Mouse (Mus musculus) myocyte (in vitro differentiated cells): ENCODE measurements around the gene Slc35e3. TPM values are rescaled to one million over a fixed set of nuclear protein-coding genes. Genes with fewer than 3 reads are reported as not detected.

Source experiments
- H3K27me3 ChIP-seq: one replicate; pipeline ENCODE4 v1.6.1; 2011; ENCODE audit not compliant: control insufficient read depth, insufficient read depth, insufficient read length
- H3K36me3 ChIP-seq: one replicate; pipeline ENCODE4 v1.6.1; 2011; ENCODE audit not compliant: control insufficient read depth, insufficient read depth
- H3K4me2 ChIP-seq: one replicate; pipeline ENCODE4 v1.6.1; 2011; ENCODE audit warnings: low read depth, control low read depth
- H3K4me3 ChIP-seq: one replicate; pipeline ENCODE4 v1.5.1; 2011; ENCODE audit warnings: mild to moderate bottlenecking, control low read depth, moderate library complexity
- H3K79me2 ChIP-seq: one replicate; pipeline ENCODE4 v1.6.1; 2011; ENCODE audit not compliant: control insufficient read depth, insufficient read depth
- H3ac ChIP-seq: one replicate; pipeline ENCODE4 v1.6.1; 2011; ENCODE audit not compliant: control insufficient read depth, insufficient read length
- CEBPB ChIP-seq: IDR thresholded peaks from 2 replicates; pipeline ENCODE4 v1.6.1; 2011; ENCODE audit warnings: mild to moderate bottlenecking, moderate library complexity; ENCODE audit not compliant: poor library complexity, insufficient read depth, severe bottlenecking
- E2F4 ChIP-seq: IDR thresholded peaks from one replicate; pipeline ENCODE4 v1.6.1; 2011; ENCODE audit warnings: mild to moderate bottlenecking, control low read depth, moderate library complexity; ENCODE audit not compliant: insufficient read depth
- MAX ChIP-seq: IDR thresholded peaks from one replicate; pipeline ENCODE4 v1.6.1; 2011; ENCODE audit warnings: low read depth, mild to moderate bottlenecking, control low read depth
- MYOD1 ChIP-seq, 3 experiments: IDR thresholded peaks; one replicate each; pipeline ENCODE4 v1.6.1; 2011; ENCODE audit warnings: control low read depth in 2 of 3, low read depth in 2 of 3, mild to moderate bottlenecking in 2 of 3, moderate library complexity in 1 of 3; ENCODE audit not compliant: insufficient read length in 2 of 3, control insufficient read depth in 1 of 3
- MYOG ChIP-seq, 3 experiments: IDR thresholded peaks; one replicate each; pipeline ENCODE4 v1.6.1; 2011; ENCODE audit warnings: control low read depth in 2 of 3, low read depth in 2 of 3, mild to moderate bottlenecking in 2 of 3; ENCODE audit not compliant: insufficient read length in 2 of 3, control insufficient read depth in 1 of 3, insufficient read depth in 1 of 3
- POLR2A ChIP-seq: IDR thresholded peaks from one replicate; pipeline ENCODE4 v1.6.1; 2011; ENCODE audit warnings: low read depth, mild to moderate bottlenecking, control low read depth, moderate library complexity; ENCODE audit not compliant: insufficient read length
- POLR2AphosphoS2 ChIP-seq: IDR thresholded peaks from one replicate; pipeline ENCODE4 v1.6.1; 2011; ENCODE audit warnings: low read depth, control low read depth; ENCODE audit not compliant: insufficient read length
- REST ChIP-seq: IDR thresholded peaks from one replicate; pipeline ENCODE4 v1.6.1; 2011; ENCODE audit warnings: mild to moderate bottlenecking, control low read depth, moderate library complexity; ENCODE audit not compliant: insufficient read depth, insufficient read length
- SRF ChIP-seq: IDR thresholded peaks from one replicate; pipeline ENCODE4 v1.6.1; 2011; ENCODE audit warnings: low read depth; ENCODE audit not compliant: control insufficient read depth, insufficient read length
- TCF12 ChIP-seq: IDR thresholded peaks from one replicate; pipeline ENCODE4 v1.6.1; 2011; ENCODE audit warnings: mild to moderate bottlenecking, control low read depth; ENCODE audit not compliant: poor library complexity, insufficient read depth, severe bottlenecking
- TCF3 ChIP-seq: IDR thresholded peaks from one replicate; pipeline ENCODE4 v1.6.1; 2011; ENCODE audit warnings: low read depth, control low read depth; ENCODE audit not compliant: insufficient read length
- USF1 ChIP-seq: IDR thresholded peaks from one replicate; pipeline ENCODE4 v1.6.1; 2011; ENCODE audit warnings: low read depth, mild to moderate bottlenecking, control low read depth, moderate library complexity
- polyA plus RNA-seq: library from polyadenylated mRNA; unstranded; fragments of >200 nt; fragmentation: generic; extraction: Trizol; gene quantifications from one replicate; pipeline ENCODE4 v1.2.1, GENCODE M21; 2012; ENCODE audit warnings: missing spikeins

The Slc35e3 gene
- polyA plus RNA-seq, 1 experiment = 9.2 TPM

DNA sequence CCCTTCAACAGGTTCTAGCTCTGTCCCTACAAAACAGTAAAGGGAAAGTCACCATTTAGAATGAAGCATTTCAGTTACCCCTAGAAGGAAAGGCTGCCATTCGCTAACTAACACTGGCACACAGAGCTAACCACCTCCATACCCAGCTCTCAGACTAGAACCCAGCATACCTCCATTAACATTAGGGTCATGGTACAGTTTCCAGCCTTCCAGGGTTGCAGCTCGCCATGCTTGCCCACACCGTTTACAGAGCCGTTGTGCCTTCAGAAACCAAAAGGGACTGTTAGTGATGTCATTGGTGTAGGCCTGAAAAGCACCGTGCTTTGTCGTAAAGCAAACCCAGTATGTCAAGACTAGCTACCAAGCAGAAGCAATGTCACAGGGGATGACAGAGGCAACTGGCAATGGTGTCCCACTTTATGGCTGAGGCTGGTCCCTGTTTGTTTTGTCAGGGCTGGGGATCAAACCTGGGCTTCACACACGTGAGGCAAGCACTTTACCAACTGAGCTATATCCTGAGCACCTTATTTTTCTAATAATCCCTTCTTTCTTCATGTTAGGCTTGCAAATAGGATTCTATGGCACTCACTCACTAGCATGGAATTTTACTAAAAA lies 27.0 kb upstream of the Slc35e3 start:
- Histone ChIP-seq H3K36me3 (peaks cover 42% of the 10 kb centered on the region), H3ac (no peak overlapping the region), H3K4me3 (no peak overlapping the region), H3K27me3 (no peaks in the 10 kb centered on the region), H3K79me2 (no peaks in the 10 kb centered on the region), H3K4me2 (no peak overlapping the region)
- TF ChIP-seq SRF (no peak), CEBPB (no peak), POLR2AphosphoS2 (no peak), TCF3 (no peak), REST (no peak), MYOD1 (IDR thresholded peaks at IDR 0.05; ENCODE audit: control insufficient read depth in 1 of 3, insufficient read length in 2 of 3, low read depth in 2 of 3) (no peak), TCF12 (no peak), MAX (no peak), POLR2A (no peak), E2F4 (no peak), USF1 (no peak), MYOG (IDR thresholded peaks at IDR 0.05; ENCODE audit: control insufficient read depth in 1 of 3, insufficient read depth in 1 of 3, insufficient read length in 2 of 3, low read depth in 2 of 3) (no peak)

DNA sequence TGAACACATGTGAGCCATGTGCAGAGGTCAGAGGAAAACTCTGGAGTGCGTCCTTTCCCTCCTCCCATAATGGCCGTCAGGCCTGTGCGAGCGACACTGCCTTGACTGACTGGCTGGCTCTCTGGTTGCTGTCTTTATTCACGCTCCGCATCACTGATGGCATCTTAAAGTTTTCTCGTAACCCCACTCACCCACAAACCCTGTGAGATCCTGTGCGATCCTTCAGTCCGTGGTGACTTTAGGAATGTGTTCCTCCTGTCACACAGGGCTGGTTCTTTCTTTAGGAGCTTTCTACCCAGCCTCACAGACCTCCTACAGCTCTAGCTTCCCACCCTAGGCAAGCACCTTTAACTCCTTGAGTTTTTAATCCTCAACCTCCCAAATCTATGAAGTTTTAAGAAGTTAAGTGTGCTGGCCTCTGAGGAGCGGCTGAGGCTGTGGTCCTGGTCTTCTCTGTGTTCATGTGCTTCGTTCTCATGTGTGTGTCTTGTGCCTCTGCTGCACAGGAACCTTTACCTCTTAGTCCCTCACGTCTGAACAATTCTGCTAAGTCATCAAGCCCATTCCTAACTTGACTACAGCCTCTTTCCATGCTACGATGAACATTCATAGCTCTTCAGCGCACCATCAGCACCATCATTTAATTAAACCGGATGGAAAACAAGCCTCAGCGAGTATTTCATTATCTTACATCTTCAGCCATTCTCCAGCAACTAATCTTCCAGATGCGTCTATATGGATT lies 26.4 kb upstream of the Slc35e3 start:
- Histone ChIP-seq H3K4me3 (no peak overlapping the region), H3ac (no peak overlapping the region), H3K79me2 (no peaks in the 10 kb centered on the region), H3K27me3 (no peaks in the 10 kb centered on the region), H3K4me2 (no peak overlapping the region), H3K36me3 (peaks cover 48% of the 10 kb centered on the region)
- TF ChIP-seq REST (no peak), CEBPB (no peak), E2F4 (no peak), USF1 (no peak), POLR2AphosphoS2 (no peak), MYOG (IDR thresholded peaks at IDR 0.05; ENCODE audit: control insufficient read depth in 1 of 3, insufficient read depth in 1 of 3, insufficient read length in 2 of 3, low read depth in 2 of 3) (no peak)

DNA sequence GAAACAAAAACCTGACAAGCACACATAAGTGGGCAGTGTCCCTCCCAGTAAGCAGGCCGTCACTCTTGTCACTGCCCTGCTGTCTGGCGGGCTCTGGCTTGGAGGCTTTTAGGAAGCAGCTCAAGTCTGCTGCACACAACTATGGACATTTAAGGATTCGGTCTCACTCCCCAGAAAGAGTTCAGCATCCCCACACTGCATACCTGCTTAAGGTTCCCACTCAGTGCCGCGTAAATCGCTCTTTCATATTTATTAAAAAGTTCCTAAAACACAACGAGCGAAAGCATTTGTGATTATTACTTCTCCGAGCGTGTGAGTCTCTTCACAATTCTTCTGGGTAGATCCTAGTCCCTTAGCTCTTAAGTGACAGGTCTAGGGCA lies 25.0 kb upstream of the Slc35e3 start:
- Histone ChIP-seq H3ac (no peak overlapping the region), H3K4me2 (no peak overlapping the region), H3K4me3 (no peak overlapping the region), H3K79me2 (no peaks in the 10 kb centered on the region), H3K36me3 (peaks cover 54% of the 10 kb centered on the region), H3K27me3 (no peaks in the 10 kb centered on the region)
- TF ChIP-seq TCF3 = no peak
- no peak for TF ChIP-seq SRF
- TF ChIP-seq REST = no peak
- no peak for TF ChIP-seq MYOD1 (IDR thresholded peaks at IDR 0.05; ENCODE audit: control insufficient read depth in 1 of 3, insufficient read length in 2 of 3, low read depth in 2 of 3)
- no peak for TF ChIP-seq POLR2A
- TF ChIP-seq CEBPB = no peak
- TF ChIP-seq MYOG (IDR thresholded peaks at IDR 0.05; ENCODE audit: control insufficient read depth in 1 of 3, insufficient read depth in 1 of 3, insufficient read length in 2 of 3, low read depth in 2 of 3) = no peak
- no peak for TF ChIP-seq USF1
- no peak for TF ChIP-seq MAX
- no peak for TF ChIP-seq POLR2AphosphoS2
- TF ChIP-seq E2F4 = no peak
- no peak for TF ChIP-seq TCF12

DNA sequence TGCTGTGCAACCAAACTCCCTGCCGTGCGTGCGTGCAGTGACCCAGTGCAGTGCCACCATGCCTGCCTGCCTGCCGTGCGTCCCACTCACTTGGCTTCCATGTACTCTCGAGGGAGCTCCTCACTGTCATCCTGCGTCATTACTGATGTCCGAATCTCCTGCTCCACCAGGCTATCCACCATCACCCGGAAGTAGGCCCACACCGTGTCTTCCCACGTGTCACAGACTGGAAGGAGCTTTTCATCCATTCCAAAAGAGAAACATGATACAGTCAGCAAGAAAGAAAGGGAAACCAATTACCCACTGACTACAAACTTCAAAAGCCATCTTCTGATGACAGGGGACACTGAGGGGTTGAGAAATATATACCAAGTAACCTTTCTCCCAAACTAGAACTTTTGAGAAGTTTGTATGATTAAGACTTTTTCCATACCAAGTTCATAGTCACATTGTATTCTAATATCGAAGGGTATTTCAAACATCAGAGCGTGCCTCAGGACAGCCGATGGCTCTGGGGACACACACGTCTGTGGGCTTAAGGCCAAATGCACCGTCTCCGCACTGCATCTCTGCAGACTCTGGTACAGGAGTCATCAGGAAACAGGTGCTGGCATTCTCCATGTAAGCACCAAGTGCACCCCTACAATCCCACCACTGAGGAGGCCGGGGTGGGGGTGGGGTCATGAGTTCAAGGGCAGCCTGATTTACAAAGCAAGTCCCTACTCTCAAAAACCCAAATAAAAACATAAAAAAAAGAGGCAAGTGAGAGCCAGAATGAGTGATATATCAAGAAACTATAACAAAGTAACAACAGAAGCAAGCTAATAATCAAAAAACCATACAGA lies 24.3 kb upstream of the Slc35e3 start:
- no peaks in the 10 kb centered on the region for H3K79me2 ChIP-seq
- TF ChIP-seq MAX (no peak), MYOD1 (IDR thresholded peaks at IDR 0.05; ENCODE audit: control insufficient read depth in 1 of 3, insufficient read length in 2 of 3, low read depth in 2 of 3) (no peak), TCF3 (no peak), SRF (no peak), E2F4 (no peak), REST (no peak), POLR2AphosphoS2 (no peak), USF1 (no peak), TCF12 (no peak), MYOG (IDR thresholded peaks at IDR 0.05; ENCODE audit: control insufficient read depth in 1 of 3, insufficient read depth in 1 of 3, insufficient read length in 2 of 3, low read depth in 2 of 3) (no peak), CEBPB (no peak)

More for the DNA sequence above, 24.3 kb upstream of the Slc35e3 start:
- Histone ChIP-seq H3K36me3 (peaks cover 52% of the 10 kb centered on the region), H3K4me2 (no peak overlapping the region), H3K27me3 (no peaks in the 10 kb centered on the region), H3ac (no peak overlapping the region), H3K4me3 (no peak overlapping the region)
